Mouse (Mus musculus) right cerebral cortex, postnatal 14 days (tissue): Measurements from ENCODE around the gene Glt28d2.

ENCODE experiments used
- DNase-seq: peaks from one replicate; pipeline ENCODE4 v3.0.0; 2022

Gene Glt28d2

DNA sequence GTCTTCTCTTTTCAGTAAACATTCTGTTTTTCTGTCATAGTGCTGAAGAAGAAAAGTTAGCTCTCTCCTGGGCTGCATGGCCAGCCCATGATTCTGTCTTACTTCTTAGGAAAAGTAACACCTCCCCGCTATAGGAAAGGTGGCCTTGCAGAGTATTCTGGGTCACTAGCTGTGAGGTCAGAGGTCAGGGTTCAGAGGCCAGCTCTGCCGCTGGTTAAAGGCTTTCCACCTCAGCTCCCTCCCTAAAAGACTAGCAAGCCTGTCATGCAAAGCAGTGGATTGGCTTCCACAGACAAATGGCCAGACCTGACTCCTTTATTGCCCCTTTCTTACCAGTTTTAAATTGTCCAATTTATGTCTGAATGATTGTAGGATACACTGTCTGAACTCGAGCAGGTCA lies 23.3 kb downstream of the Glt28d2 start:
- no peak for DNase-seq

DNA sequence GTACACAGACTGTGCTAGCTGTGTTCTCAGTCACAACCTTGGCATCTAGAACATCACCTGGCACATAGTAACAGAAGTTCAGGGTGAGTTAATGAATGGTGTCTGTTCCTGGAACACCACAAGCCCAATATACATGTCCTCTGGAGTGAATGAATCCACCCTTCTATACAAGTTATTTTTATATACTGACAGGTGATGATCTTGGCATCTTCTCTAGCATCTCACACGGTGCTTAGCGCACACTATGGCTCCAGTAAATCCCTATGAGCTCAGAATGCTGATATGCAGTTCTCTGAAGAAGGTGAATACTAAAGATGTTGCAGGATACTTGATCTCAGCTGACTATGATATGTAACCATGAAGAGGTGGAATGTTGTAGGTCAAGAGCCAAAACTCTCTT lies 24.4 kb downstream of the Glt28d2 start:
- DNase-seq: no peak

DNA sequence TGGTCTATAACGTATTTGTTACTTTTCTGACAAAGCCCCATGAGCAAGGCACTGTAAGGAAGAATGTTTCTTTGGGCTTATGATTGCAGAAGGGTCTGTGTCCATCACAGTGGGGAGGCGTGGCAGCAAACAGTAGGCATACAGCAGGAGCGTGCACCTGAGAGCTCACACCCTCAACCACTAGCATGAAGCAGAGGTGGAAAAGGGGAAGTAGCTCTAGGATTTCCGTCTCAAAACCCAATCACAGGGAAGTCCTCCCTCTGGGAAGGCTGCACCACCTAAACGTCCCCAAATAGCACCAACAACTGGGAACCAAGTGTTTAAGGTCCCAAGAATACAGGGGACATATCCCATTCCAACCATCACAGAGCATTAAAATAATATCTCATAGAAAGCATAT lies 26.3 kb downstream of the Glt28d2 start:
- DNase-seq: no peak

DNA sequence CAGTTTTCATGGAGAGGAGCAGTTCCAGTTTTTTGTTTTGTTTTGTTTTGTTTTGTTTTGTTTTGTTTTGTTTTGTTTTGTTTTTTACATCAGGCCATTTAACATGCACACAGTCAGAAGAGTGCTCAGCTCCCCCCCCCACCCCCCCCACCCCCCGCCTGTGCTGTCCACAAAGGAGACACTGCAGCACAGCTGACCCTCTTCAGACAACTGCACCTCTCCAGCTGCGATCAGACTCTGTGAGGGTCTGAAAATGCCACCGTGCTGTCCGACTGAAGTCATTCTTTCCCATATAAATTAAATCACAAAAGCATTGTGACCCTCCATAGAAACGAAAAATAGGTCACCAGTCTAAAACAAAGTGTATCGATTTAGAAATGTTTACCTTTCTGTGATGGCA lies 28.0 kb downstream of the Glt28d2 start:
- no peak for DNase-seq

DNA sequence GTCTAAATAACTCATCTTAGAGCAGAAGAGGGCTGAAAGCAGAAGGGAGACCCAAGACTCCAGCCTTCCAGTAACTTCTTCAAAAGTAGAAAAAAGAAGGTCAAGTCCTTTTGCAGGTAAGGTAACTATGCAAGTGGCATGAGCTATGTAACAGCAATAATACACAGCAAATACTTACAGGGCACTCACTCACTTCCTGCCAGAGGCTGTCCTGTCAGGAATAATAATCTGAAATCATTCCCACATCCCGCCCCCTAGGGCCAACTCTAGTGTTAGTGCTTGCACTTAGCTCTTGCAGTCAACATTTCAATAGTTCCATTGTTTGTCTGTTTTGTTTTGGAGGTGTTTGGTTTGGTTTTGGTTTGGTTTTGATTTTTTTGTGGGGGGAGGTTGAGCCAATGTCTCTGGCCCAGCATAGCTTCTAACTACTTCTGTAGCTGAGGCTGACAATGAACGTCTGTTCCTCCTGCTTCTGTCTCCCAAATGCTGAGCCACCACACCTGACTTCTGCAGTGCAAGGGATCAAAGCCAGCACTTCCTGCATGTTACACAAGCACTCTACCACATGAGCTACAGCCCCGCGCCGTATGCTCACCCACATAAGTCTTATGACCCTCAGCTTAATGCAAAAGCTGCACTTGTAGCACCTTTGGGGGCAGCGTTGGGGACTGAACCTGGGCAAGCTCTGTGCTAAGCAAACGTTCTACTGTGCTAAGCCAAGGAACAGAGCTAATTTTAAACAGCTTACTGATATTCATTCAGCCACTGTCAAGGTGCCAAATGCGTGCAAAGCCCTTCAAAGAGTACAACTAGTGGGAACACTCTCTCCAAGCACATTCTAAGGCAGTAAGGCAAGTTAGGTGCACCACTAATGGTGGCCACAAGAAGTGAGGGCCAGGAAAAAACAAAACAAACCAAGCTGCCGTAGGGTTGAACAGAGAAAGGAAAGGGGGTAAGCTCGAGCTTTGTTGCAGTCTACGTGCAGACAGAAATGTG lies 28.9 kb downstream of the Glt28d2 start:
- no peak for DNase-seq

DNA sequence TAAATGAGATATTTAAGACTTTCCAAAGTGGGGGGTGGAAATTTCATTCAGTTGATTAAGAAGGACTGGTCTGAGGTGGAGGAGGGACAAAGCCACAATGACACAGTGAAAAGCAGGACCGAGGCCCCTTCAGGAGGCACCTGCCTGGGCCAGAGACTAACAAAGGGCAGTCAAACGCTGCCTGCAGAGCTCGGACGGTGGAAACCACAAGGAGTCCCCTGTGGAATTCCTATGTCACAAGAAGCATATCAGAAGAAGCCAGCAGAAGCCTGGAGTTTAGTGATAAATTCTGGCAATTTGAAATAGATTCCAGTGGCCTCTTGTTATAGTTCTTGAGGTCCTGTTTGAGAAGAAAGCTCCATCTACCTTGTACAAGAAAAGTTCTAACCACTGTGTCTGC lies 30.2 kb downstream of the Glt28d2 start:
- DNase-seq: no peak

DNA sequence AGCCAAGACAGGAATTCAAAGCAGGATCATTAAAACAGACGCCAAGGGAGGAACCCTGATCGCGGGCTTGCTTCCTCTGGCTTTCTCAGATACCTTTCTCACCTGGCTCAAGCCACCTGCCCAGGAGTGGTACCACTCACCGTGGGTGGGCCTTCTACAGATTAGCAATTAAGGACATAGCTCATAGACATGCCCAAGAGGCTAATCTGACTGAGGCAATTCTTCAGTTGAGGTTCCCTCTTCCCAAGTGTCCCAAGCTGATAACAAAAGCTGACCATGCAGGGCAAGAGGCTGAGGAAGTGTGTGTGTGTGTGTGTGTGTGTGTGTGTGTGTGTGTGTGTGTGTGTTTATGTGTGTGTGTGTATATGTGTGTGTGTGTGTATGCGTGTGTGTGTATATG lies 31.4 kb downstream of the Glt28d2 start:
- no peak for DNase-seq

DNA sequence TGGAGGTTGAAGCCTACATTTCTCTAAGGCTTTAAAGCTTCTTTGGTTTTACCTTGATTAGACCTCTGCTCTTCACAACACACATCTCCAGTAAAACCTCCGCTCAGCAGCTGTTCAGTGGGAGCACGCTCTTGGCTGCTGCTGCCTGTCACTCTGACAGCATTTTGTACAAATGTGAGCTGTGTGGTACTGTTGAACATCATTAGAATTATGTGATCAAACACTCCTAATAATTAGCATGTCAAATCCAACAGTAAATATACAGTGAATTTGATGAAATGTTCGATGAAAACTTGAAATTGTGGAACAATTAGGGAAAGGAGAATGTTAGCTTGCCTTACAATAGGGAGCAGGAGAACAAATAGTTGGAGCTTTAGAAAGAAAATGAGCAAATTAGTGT lies 32.3 kb downstream of the Glt28d2 start:
- no peak for DNase-seq

DNA sequence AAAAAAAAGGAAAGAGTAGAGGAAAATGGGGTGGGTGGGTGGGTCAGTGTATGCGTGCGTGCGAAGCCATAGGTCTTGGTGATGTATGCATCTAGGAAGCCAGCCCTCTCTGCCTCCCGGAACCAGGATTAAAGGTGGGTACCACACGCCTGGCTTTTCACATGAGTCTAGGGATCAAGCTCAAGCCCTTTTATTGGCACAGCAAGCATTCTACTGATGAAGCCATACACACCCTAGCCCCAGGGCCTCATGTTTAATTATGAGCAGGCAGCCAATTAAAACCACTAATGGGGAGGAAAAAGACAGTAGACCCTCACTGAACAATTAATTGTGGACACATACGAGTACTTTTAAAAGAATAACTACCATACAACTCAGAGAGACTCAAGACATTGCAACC lies 33.2 kb downstream of the Glt28d2 start:
- DNase-seq: no peak

DNA sequence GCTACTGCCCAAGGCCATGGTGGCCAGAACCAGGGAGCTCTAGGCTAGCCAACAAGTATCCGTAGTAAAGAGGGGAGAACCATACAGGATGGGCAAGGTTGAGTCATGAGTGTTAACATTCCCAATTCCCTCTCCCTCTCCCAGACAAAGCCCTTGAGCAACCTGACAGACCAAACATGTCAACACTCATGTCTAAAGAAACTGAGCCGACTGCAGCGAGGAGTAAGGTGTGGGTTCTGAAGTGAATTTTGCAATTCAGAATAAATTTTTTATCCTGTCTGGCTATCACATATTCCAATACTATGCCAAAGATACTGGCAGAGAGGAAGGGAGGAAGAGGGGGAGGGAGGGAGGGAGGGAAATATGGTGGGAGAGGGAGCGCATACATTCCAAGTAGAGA lies 33.6 kb downstream of the Glt28d2 start:
- no peak for DNase-seq

DNA sequence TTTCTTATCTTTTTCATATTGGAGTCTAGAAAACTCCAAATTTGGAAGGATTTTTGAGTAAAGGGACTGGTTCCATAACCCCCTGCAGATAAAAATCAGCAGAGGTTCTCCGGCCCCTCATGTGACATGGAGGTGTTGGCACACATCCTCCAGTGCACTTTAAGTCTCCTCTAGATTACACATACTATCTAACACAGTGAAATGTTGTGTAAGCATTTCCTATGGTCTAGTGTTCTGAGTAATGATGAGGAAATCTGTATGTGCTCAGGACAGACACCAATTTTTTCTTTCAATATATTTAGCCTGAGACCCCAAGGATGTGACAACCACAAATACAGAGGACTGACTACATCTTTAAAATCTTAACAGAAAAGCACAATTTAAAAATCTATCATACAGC lies 37.2 kb downstream of the Glt28d2 start:
- no peak for DNase-seq

DNA sequence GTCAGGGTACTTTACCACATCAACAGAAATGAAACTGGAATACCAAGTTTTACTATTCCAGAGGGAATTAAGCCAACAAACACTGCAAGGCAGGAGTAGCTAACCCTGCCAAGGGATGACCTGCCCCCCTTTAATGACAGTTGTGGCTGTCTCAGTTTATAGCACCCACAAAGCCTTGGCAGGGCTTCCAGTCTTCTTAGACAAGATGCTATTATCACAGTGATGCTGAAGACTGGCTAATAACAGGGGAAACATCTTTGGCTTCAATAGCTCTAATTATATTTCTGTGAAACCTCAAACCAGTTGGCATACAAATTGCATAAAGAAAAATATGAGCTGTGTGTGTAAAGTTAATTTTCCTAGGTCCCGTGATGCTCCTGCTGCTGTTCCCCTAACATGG lies 41.0 kb downstream of the Glt28d2 start:
- no peak for DNase-seq

DNA sequence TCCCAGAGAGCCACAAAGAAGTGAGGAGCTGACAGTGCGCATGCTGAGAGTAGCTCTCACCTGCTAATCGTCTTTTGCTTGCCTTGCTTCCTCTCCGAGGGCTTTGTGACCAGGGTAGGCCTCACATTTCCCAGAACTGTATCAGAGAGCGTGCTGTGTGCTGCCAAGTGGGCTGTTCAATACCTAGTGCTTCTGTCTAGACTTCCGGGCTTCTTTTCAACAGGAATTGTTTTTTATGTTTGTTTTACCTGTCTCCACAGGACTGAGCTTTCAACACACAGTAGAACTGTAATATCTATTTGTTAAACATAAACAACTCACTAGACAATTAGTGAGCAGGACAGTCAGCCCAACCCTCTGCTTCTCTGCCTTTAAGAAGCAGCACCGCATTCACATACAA lies 42.0 kb downstream of the Glt28d2 start:
- no peak for DNase-seq

DNA sequence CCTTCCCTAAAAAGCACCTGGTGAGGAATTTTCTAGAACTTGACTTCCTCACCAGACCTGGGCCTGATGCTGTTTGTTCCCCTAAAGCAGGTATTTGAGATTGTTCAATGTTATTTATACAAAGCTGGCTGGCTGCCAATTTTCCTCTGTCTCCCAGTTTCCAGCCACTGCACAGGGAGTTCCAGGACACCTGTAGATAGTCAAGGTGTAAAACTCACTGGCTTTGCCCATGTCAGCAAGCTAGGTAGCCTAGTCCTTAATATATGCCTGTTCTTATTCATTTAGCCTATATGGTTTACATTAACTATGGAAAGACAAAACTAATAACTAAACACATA lies 44.5 kb downstream of the Glt28d2 start:
- DNase-seq: peak; percentile 19

DNA sequence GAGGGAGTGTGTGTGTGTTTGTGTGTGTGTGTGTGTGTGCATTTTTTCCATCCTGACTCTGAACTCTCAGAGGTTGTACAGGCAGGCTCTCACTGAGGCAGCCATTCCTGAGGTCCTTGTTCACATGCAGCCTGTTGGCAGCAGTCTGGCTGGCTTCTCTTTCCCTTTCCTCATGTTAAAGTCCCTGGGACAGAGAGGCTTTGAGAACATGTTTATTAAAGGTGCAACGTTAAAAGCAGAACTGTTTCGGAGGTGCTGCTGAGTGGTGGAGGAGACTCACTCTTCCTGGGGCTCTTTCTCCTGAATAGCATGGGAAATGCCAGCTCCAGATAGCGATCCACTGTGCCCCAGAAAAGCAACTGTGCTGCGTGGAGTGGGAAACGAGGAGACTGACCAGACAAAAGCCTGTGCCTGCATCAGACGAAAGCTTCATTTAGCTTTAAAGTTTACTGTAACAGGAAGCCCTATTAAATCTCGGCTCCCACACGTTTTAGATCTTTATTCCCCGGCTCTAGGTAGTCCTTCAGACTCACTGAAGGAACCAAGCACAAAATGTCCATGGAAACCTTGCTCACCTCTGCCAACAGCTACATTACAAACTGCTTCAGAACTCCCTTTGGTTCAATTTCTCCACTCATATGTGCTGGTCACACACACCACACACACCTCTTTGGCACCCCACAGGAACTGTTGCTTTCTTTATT lies 45.0 kb downstream of the Glt28d2 start:
- no peak for DNase-seq

DNA sequence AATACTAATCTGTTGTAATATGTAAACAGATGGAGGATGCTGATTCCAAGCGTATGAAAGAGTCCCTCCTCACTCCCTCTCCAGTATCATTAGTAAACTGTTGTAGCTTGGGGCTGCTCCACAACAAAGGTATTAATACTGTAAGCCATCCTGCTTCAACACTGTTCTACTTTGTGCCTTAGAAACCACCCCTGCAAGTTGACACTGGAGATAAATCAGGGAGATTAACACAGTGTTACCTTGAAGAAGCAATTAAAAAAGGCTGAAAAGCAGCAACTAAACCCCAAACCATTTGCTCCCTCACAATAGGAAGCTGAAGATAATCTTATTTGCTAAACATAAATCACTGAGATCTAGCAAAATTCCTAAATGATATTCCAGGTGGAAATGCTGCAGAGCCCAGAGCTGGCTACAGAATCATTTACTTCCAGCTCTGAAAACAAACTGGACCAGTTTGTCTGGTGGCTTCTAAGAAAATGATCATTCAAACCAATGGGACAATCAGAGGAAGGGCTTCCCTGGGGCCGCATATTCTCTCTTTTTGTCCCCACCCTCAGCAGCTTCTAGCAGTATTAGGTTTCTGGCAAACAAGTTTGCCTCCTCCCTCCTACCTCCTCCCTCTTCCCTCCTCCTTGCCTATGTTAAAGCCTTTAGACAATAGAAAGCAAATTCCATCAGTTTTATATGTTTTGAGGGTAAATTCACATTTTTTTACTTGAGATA lies 45.7 kb downstream of the Glt28d2 start:
- DNase-seq: no peak

DNA sequence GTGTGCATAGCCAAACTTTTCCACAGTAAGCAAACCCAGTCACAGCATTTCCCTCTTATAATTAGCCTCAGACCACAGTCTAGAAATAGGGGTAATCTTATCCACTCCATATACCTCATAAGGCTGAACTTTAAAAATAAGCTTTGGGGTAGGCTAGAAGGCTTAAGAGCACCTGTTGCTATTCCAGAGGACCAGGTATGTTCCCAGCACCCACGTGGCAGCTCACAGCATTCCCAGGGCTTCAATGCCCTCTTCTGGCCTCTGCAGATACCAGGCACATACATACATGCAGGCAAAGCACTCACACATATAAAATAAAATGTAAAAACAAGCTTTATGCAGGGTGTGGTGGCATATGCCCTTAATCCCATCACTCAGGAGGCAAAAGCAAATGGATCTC lies 53.7 kb downstream of the Glt28d2 start:
- DNase-seq: no peak

DNA sequence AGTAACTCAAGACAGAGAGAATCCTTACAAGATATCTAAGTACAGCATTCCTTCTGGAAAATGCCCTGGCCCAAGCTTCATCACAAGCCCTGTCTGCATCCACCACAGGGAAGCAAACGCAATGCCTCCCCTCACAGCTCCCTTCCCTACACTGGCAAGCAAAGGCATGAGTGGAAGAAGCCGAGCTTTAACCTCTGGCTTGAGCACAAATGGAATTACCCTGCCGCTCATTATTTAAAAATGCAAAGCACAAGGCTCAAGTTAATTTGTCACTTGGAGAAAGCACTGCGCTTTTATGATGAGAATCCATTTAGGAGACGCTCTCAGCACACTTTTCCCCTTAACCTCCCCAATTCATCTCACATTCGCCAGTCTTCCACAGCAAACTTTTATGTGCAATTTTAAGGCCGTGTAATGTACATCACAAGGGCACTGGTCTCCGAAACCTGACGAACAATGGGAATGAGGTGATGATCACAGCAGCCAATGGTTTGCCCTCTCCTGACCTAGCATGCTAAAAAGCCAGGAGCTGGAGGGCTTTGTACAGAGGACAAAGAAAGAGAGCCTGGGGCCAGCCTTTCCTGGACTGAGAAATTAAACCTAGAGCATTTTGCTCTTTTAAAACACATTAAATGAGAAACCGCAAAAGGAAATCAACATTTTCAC lies 54.7 kb downstream of the Glt28d2 start:
- DNase-seq: no peak

DNA sequence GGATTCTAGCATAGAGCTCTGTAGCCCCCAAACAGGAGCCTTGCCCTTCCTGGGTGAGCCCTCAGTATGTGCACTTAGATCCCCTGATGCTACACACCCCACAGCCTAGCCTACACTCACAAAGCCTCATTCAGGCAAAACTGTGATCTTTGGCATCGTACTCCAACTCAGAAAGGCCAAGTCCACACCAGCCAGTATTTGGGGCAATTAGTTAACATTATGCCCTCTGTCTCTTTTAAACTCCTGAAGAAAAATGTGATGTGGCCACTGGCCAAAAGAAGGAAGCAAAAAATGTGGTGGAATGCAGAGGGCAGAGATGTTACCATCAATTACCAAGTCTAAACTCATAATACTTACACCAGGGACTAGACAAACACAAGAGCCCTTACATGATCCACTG lies 55.5 kb downstream of the Glt28d2 start:
- DNase-seq: no peak

DNA sequence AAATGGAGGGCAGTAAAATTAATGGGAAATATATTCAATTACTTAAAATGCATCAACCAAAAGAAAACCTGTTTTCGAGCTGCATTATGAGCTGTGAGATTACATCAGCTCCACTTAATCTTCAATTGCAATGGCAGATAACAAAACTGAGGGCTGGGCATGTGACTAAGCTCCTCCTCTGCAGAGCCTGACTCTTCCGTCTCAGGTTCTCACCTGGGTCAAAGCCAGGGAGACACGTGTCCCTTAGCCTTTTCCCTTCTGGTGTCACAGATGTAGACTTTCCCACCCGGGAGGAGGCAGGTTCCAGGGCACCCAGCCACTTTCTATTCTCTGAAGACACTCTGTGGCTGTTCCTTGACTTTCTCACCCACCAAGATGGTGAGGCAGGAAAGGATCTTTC lies 58.3 kb downstream of the Glt28d2 start:
- no peak for DNase-seq

DNA sequence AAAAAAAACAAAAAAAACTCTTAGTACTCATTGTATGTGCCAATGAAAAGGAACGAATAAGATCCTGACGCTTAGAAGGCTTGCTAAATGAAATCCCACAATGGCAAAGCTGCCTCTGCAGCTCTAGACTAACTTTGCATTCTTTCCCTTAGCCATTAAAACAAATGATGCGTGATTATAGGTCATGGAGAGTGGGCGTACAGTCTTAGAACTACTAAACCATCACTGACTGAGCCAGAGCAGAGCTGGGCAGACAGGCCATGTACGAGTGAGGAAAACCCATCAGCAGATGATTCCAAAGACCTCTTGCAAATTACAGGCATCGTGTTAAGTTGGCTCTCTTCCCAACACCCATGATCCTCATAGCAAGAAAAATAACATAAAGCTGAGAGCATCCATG lies 59.5 kb downstream of the Glt28d2 start:
- DNase-seq: no peak

DNA sequence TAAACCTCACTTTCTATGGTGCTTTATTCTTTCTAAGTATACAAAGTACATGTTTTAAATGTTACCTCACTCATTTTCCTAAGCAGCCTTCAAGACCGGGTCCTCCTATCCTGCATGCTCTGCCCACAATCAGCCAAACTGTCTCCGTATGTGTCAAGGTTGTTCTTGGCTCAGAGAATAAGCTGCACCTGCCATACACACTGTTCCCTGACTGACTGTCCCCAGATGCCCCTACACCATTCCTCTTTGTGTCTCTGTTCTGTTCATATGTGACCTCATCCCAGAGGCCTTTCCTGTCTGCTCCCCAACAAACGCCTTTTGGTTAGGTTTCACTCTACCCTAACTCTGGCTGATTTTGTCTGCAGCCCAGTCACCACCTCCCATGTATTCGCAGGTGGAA lies 60.0 kb downstream of the Glt28d2 start:
- no peak for DNase-seq

DNA sequence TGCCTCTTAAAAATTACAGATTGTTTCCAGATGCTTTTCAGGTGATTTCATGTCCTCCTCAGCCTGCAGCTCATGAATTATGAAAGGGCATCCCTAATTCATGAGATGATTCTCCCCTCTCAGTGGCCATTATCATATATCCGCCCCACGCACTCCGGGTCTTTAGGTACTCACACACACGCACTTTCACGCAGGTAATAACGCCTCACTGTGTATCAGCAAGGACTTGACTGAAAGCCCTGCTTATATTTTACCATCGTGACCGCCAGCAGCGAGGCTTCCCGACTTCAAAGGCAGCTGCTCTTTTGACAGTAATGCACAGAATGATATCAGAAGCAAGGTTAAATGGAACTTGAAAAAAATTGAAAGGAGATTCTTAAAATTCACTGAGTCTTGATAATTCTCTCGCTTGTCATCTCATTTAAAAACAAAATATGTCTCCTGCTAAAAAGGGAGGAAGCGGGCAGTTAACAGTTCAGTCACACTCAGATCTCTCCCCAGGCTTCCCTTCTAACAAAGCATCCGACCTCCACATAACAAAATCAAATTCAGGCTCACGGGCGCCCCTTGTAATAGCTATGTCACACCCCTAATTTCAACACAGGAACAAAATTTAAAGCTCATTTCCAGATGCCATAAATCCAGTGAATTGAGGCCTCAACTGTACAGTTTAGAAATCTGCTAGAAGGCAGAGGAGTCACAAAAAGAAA lies 66.3 kb downstream of the Glt28d2 start:
- no peak for DNase-seq
